Mouse (Mus musculus): Measurements from ENCODE around the gene Cybrd1.

DNA sequence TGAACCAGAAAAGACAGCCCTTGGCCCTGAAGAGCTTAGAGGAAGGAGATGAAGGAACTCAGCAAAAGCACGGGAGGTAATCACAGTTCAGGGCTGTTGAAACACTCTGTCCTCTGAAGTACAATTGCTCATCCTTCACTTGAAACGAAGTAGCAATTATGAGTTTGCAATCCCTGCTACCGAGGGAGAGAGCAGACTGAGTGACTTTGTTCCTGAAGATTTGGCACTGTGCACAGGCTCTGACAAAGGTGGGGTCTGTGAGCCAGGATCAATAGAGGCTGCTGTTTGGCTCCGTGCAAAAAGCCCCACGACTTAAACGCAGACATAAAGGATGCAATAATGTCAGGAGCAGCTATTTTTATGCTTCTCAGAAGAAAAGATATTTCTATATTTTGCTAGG, 30.1 kb downstream of the Cybrd1 start:
- TF ChIP-seq EP300 (optimal IDR thresholded peaks at IDR 0.05) (no peak), CTCF (IDR thresholded peaks at IDR 0.05; ENCODE audit: low read depth) (no peak)

Measured in stomach, postnatal 0 days (tissue).